Mouse (Mus musculus): ENCODE results near the gene AC124502.3.
A peak's percentile ranks its signal among the peaks of the same experiment; 100 is the strongest.
"Not testable (repeated sequence)": the region's sequence is repeated elsewhere in the genome, so short reads cannot be mapped to it uniquely, and the experiment has no call there.

Gene AC124502.3

DNA sequence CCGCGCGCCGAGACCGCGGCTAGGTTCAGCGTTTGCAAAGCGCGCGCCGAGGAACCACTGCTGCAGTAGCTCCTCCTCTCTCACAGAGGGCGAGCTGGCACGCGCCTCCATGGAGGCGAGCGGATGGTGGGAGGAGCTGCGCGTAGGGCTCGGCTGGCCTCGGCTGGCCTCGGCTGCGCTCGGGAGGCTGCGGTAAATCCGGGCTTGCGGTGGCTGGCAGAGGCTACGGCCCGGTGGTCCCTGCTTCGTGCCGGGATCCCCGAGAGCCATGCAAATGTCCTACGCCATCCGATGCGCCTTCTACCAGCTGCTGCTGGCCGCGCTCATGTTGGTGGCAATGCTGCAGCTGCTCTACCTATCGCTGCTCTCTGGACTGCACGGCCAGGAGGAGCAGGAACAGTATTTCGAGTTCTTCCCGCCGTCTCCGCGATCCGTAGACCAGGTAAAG, at the start of gene AC124502.3, which contains the start of gene B4gat1:
Gene AC124502.3, plus strand, starts transcription at position 183 of the 448 bp plus-strand sequence.
Gene B4gat1, plus strand, starts transcription at position 118 of the 448 bp plus-strand sequence.
- peak; percentile 55 to 71 for DNase-seq (ENCODE audit: low read depth in 1 of 2, low spot score in 2 of 2)

DNA sequence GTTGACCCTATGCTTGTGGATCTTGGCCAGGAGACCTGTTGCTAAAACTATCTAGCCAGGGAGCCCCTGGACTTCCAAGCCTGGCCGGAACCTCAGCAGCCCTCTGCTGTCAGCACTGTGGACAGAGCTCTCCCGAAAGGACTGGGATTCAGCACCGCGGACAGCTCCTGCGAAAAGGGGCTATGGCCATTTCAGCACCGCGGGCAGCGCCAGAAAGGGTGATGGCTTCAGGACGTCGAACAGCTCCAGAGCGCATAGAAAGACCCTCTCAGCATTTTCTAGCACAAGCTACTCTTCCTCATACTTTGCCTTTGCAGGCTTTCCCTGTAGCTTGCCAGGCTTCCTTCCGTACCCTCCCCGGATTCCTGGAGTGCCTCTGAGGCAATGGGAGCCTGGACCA, 49.7 kb upstream of the AC124502.3 start:
- DNase-seq (ENCODE audit: low read depth in 1 of 2, low spot score in 2 of 2), result peak; percentile 54 to 72

DNA sequence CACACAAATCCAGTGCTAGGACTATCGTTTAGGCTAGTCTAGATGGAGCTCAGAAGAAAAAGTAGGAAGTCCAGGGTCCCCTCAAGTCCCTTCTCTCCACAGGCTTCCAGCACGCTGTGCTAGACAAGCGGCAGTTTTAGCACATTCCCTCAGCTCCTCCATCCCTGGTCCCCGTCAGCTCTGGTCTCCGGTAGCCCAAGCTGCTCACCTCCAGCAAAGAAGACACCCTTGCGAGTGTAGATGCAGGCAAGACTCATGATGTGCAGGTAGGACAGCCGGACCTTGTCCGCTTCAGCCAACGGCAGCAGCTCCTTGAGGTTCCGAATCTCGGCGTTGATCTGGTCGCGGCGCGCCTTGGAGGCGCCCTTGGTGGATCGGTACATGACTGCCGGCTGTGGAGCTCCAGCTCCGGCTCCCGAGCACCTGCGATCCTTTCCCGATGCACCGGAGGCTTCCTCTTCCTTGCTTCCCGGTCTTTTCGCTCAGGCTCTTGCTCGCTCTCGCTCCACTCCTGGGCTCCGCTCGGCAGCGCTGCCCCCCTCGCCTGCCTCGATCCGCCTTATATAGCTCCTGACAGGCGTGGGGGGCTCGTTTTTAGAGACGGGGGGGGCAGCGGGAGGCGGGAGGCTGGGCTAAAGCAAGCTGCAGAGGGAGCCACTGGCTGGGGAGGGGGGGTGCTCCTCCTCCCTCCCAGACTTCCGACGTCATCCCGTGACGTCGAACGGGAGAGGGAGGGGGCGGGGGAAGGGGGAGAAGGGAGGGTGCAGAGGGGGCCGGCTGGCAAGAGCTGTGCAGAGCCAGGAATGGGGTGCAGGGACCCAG, 49.0 kb upstream of the AC124502.3 start:
- DNase-seq (ENCODE audit: low read depth in 1 of 2, low spot score in 2 of 2), result no peak

DNA sequence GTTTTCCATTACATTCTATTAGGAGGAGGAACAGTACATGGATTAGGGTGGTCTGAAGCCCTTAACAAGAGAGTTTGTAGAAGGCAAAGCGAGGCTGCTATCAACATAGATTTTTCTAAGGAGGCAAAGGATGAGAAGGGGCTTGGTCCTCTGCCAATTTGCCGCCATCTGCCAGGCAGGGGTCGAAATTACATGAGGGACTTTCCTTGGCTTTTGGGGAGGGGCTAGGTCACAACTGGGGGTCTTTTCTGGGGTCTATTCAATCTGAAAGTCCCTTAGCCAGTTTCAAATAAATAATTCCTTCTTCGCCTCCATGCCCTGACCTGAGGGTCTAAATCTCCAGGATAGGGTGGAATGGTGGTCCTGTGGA, 48.5 kb upstream of the AC124502.3 start, which contains the start of gene Npas4:
Gene Npas4, minus strand, starts transcription at position 61 of the 370 bp plus-strand sequence.
- DNase-seq (ENCODE audit: low read depth in 1 of 2, low spot score in 2 of 2), result no peak

DNA sequence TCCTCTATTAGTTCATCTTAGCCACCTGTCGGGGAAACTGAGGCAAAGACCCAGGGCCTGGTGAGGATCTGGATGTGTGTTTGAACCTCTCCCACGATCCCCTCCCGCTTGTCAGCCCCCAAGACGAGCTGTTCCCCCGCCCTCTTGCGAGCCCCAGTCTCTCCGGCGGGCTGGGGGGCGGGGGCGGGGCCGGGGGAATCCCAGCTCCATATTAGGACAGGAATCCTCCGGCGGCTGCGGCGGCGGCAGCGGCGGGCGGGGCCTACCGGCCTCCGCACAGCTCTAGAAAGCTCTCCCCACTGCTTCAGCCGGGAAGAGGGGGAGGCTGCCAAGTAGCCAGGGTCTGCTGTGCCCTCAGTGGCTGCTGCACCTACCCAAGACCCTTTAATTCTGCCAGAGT, 48.0 kb upstream of the AC124502.3 start:
- no peak for DNase-seq (ENCODE audit: low read depth in 1 of 2, low spot score in 2 of 2)

DNA sequence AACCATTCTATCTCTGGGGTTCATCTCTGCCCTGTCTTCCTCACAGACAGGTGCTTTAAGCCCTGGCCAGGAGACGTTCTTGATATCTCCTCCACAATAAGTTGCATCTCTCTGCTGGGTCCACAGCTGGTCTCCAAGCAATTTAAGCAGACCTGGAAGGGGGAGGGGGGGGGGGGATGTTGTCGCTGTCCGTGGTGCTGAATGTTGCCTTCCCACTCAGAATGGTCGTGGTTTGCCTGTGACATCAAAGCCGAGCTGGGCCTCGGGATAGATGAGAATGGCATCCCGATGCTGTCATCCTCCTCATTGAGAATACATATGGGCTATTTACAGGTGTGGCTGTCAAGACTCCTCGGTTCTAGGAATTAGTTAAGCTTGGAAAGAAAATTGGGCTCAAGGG, 46.3 kb upstream of the AC124502.3 start:
- DNase-seq (ENCODE audit: low read depth in 1 of 2, low spot score in 2 of 2), result no peak

DNA sequence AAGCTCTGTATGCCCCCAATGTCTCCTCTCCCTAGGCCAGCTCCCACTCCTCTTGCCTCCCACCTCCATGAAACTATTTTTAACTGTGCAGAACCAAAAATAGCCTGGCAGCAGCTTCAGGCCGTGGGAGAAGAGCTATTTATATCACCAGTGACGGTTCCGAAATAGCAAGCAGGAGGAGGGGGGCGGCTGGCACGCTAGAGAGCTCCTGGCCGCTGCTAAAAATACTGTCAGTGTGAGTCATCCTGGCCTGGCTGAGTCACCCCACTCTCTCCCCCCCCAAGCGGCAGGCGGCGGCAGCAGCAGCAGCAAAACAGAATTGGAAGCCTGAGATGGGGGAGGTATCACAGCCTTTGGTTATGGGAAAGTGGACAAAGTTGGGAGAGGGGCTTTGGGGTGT, 45.8 kb upstream of the AC124502.3 start:
- no peak for DNase-seq (ENCODE audit: low read depth in 1 of 2, low spot score in 2 of 2)

DNA sequence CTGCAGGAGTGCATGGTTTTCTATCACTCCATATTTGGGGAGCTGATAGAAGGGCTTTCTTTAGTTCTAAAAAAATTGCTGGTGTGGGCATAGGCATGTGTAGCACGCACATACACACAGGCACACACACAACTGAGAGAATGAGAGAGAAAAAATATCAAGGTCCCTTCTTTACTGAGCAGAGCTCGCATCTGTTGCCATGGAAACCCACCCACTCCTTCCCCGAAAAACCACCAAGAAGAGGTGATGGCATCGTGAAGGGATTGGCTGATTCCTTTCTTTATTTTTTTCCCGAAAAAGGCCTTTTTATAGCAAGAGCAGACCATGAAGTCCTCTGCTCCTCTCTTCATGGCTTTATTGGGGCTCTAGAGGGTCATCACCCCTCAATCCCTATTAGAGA, 44.6 kb upstream of the AC124502.3 start:
- no peak for DNase-seq (ENCODE audit: low read depth in 1 of 2, low spot score in 2 of 2)

DNA sequence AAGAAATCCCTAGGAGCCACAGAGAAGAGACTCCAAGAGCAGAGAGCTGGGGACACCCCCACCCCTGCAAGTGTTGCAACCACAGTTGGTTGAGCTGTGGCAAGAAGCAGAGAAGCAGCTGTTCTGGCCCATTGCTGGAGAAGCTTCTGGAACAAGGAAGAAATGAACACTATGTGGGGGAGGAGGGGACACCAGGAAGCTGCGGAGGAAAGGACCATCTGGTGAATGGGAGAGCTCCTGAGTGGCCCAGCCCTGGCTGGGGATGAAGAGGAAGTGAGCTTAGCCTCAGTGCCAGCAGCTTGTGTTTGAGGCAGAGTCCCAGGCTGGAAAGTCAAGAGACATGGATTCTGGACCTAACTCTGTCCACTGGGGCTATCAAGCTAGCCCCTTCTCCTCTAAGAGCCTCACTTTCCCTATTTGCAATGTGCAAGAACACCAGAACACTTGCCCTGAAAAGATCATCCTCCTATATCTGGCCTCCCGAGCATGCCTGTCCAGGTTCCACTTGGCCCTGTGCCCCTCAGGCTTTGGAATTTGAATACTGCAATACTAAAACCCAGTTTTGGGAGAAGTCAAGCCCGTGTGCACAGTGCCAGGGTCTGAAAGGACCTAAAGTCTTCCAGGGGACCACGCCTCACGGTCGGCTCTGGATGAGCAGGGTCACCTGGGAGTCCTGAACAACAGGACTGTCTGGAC, 39.1 kb upstream of the AC124502.3 start:
- DNase-seq (ENCODE audit: low read depth in 1 of 2, low spot score in 2 of 2), result no peak

DNA sequence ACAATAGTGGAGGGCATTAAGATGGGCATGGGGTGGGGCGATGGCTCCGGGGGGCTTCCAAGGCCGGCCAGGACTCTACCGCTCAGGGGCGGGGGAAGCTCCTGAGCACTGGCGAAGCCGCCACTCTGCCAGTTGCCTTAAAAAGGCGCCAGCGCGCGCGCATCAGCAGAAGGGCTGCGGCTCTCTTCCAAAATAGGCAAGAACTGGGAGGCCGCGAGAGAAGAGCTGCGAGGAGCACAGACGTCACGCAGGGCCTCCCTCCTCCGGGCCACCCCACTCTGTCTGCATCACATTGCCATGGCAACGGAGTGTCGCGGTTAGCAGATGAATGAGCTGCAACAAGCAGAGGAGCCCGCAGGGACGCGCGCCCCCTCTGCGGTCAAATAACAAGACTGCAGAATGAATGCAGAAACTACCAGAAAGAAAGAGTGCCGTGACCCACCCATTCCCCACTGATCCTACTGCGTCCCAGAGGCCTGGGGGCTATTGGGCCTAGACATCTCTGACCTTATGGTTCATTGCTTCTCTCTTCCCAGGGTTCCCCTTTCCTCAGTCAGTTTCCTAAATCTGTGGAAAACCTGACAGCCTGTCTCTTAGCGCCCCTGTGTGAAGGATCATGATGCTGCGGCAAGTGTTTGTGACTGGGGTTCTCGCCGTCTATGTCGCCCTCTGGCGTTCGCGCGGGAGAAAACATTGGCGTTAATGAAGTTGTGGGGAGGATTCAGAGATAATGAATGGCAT, 36.9 kb upstream of the AC124502.3 start:
- DNase-seq (ENCODE audit: low read depth in 1 of 2, low spot score in 2 of 2), result peak in 1 of 2 experiments; percentile 54

DNA sequence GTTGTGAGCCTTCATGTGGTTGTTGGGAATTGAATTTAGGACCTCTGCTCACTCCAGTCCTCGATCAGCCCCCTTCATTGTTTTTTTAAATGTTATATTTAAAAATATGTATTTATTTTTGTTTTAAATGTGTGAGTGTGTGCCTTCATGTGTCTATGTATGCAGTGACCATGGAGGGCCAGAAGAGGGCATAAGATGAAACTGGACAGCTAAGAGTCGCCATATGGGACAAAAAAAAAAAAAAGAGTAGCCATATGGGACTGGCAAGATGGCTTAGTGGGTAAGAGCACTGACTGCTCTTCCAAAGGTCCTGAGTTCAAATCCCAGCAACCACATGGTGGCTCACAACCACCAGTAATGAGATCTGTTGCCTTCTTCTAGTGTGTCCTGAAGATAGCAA, 35.0 kb upstream of the AC124502.3 start:
- not testable (repeated sequence) for DNase-seq (ENCODE audit: low read depth in 1 of 2, low spot score in 2 of 2)

DNA sequence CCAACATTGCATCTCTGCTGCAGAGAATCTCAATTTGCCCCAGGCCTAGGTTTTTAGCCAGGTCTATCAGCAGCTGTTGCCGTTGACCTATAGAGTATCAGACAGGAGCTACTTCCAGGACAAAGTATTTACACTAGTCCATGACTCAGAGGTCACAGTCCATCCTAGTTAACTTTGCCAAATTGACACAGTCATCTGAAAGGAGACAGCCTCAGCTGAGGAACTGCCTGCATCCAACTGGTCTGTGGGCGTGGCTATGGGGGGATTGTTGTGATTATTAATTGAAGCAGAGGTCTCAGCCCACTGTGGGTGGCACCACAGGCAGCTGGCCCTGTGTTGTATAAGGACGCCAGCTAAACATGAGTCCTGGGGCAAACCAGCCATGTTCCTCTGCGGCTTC, 33.8 kb upstream of the AC124502.3 start:
- no peak for DNase-seq (ENCODE audit: low read depth in 1 of 2, low spot score in 2 of 2)

DNA sequence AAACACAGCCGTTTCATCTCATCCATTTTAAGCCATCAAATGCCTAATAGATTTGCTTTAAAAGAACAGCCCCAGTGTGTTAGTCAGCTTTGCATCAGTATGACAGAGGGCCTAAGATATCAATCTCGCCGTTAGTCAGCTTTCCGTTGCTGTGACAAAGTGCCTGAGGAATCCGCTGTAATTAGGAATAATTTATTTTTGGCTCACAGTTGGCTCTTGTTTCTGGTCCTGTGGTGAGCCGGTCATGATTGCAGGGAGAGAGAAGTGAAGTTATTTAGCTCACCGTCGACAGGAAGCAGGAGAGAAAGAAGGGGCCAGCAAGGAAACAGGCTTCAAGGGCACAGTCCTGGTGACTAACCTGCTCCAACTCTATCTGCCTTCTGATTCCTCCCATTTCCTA, 25.6 kb upstream of the AC124502.3 start:
- DNase-seq (ENCODE audit: low read depth in 1 of 2, low spot score in 2 of 2), result no peak

DNA sequence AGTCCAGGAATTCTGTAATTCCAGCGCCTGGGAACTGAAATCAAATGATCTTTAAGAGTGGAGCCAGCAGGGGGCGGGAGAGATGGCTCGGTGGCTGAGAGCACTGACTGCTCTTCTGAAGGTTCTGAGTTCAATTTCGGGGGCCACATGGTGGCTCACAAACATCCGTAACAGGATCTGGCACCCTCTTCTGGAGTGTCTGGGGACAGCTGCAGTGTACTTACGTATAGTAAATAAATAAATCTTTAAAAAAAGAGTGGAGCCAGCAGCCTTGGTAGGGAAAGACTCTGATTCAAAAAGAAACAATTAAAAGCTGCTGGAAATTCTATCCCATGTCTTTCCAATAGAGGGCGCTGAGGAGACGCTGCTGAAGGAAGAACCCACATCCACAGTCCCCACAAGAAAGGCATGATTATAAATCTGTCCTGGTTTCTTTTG, 23.7 kb upstream of the AC124502.3 start:
- DNase-seq (ENCODE audit: low read depth in 1 of 2, low spot score in 2 of 2), result no peak

DNA sequence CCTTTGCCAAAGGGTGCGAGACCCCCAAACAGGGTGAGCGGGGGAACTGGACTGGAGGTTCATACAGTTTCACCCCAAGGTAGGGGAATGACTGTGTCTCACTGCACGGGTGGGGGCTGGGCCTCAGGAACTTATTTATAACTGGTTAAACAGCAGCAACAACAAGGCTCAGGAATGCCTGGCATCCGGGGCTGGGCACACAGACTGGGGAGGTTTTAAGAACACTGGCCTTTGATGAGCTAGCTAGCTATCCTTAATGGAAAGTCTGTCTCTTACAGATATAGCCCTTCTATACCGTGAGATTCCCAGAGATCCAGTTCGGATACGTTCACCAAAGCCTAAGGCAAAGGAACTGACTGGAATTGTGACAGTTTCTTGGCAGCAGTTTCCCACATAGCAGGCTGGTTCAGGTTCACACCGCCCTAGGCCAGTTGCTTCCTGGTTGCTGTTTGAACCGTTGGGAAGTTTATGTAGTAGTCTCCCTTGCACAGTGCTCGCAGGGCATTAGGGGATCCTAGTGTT, 22.4 kb upstream of the AC124502.3 start:
- DNase-seq (ENCODE audit: low read depth in 1 of 2, low spot score in 2 of 2), result no peak

DNA sequence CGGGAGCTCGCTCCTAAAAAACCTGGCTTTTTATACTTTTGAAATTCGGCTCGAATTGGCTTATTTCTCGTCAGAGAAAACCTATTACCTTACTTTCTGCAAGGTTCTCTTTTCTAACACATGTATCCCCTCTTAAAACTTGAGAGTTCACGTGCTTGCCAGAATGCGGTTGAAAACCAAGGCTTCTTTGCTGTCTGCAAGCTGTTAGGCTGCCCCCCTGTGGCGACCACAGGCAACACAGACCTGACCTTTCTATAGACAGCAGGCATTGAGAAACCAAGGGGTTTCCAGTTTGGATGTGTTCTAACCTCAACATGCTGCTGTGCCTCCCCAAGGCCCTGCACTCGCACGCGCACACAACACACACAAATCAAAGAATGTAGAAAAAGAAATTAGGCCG, 21.9 kb upstream of the AC124502.3 start:
- peak; percentile 35 to 71 for DNase-seq (ENCODE audit: low read depth in 1 of 2, low spot score in 2 of 2)

DNA sequence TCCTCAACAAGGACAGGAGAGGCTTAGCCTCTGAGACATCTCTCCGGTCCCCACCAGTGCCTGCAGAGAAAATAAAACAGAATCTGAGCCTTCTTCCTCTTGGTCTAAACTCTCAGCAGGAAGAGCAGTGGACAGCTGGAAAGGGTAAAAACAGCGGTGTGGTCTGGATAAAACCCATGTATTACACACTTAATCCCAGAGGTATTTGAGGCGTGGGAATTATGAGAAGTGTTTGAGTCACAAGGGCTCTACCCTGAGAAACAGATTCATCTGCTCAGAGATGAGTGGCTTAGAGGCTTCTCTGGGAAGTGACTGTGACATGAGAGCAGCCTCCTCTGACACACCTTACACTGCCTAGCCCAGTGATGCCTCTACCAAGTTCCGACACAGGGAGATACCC, 21.1 kb upstream of the AC124502.3 start:
- DNase-seq (ENCODE audit: low read depth in 1 of 2, low spot score in 2 of 2), result no peak

DNA sequence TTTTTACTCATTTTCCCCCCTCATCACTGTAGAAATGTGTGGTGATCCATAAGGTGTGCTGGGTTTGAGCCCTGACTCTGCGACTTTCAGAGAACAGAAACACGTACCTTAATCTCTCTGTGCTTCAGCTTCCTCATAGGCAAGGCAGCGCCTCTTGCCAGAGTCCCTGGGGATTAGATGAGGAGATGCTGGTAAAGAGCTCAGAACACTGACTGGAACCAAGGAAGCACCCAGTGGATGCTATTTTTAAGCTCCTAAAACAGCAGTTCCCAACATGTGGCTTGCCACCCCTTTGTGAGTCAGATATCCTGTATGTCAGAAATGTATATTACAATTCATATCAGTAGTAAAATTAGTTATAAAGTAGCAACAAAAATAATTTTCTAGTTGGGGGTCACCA, 20.5 kb upstream of the AC124502.3 start:
- no peak for DNase-seq (ENCODE audit: low read depth in 1 of 2, low spot score in 2 of 2)

DNA sequence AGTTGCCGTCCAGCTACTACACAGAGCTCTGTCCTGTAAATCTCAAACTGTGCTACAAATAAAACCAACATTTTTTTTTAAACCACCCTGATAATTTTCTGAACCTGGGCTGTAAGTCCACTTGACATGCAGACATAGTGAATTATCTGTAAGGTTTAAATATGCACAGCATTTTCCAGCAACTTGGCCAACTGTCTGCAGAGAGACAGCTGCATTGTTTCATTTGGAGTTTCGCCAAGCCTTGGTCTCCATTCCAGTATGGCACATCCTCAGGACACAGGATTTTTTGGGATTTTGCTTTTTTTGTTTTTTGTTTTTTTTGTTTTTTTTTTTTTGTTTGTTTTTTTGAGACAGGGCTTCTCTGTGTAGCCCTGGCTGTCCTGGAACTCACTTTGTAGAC, 17.3 kb upstream of the AC124502.3 start:
- DNase-seq (ENCODE audit: low read depth in 1 of 2, low spot score in 2 of 2), result no peak

DNA sequence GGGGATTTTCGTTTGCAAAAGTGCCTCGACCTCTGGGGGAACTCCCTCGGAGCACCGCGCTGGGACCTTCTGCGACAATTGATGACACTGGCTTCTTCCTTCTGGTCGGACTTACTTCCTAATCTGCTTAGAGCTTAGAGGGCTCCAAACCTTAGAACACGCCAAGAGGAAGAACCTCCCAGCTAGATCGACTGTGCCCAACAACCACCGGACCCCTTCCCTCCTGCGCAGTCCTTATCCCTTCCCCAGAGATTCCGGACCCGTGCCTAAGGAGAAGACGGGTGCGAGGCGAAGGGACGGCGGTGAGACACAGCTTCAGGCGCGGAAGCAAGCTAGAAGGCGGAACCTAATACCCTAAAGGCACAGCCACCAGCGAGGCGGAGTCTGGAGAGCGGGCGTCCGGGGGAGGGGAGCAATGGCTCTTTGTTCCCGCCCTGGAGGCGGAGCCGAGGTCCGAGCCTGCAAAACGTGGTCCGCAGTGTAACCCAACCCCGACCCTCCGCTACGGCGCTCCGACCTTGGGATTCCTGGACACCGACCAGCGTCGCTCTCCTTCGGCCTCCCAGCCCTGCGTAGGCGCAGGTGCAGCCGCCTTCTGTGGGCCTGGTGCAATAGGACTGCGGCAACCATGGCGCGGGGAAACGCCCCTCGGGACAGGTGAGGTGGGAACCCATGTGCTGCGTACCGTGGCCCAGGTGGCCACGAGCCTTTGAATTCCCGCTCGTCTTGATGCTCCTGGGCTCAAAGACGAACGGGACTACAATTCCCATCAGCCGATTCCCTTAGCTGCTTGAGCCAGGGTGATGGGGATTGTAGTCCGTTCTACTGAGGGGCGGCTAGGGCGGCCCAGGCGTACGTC, 14.8 kb upstream of the AC124502.3 start, which contains the start of gene Slc29a2:
Gene Slc29a2, plus strand, starts transcription at position 240 of the 859 bp plus-strand sequence.
- peak; percentile 66 to 79 for DNase-seq (ENCODE audit: low read depth in 1 of 2, low spot score in 2 of 2)

Measured in monocyte, adult 2 months (primary cell).